9 mouse cellular contexts compared by ENCODE assay signal in the genomic region with DNA sequence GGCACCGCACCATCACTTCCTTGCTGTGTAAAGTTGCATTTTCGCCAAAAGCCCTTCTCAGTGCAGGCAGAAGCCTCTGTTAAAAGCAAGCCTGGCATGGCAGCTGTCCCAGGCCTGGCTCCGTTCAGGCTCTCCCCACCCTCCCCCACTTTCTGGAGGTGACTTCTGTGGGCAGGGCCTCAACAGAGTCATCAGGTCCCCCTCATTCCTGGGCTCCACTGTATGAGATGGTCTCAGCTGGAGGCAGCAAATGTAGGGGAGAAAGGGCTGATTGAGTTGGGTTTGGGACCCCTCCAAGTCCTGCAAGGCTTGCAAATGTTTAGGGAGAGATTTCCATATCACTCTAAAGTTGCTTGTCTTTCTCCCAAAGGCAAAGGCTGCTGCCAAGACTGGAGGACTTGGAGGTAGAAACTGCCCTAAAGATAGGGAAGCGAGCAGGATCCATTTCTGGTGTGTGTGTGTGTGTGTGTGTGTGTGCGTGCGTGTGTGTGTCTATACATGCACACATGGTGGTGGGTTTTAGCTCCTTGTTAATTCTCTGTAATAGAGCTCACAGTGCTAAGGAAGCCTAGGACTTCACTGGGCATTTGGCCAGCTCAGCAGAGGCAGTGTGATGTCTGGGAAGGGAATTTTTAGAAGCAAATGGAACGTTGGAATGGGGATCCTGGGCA. TPM values are rescaled to one million over a fixed set of nuclear protein-coding genes. Genes with fewer than 3 reads are reported as not detected.
DNase-seq lines count a peak whose midpoint lies in the region; ATAC-seq lines count a peak whose summit lies in the region.
"Had no signal": no experiment of that assay in that cellular context is flagged by ENCODE, and none has a peak within 500 bp of the region (broad histone marks: within the 10 kb centered on the region; RNA-seq: fewer than 3 reads in every experiment).

No protein-coding gene starts in this region.

- H3K9ac ChIP-seq in heart, embryonic 13.5 days: no peak overlapping the region

- no peak overlapping the region for H3K4me2 ChIP-seq in heart, embryonic 13.5 days

- peak; percentile 42; the same call in 1 of the 2 replicates for ATAC-seq in heart, embryonic 13.5 days (ENCODE audit: extremely low read depth, insufficient number of reproducible peaks, low FRiP score, low TSS enrichment)

- intact Hi-C loops in left cerebral cortex, postnatal 25 days (cut with DNase I): no loop called here

- no peaks in the 10 kb centered on the region for H3K27me3 ChIP-seq in heart, embryonic 13.5 days (replicated peaks)

- no peak overlapping the region for H3K4me3 ChIP-seq in heart, embryonic 13.5 days

- DNase-seq in cerebellum, postnatal 25 days: peak; percentile 29 to 50
- DNase-seq in cerebellum, adult 9-10 months: no peak
- peak; percentile 48 for DNase-seq in Muller cell, postnatal 12 days (ENCODE audit: inconsistent ontology term)
- peak; percentile 62 to 79 for DNase-seq in left cerebral cortex, postnatal 25 days (ENCODE audit: low spot score in 2 of 2)
- no peak for DNase-seq in urinary bladder, postnatal 36 days (ENCODE audit: low spot score in 2 of 2)
- no peak for DNase-seq in embryo, embryonic 11 days
- DNase-seq in testis, postnatal 14 days (ENCODE audit: low spot score): no peak

- H3K9me3 ChIP-seq in heart, embryonic 13.5 days: no peaks in the 10 kb centered on the region

- 0 out of 2 replicates have a peak, but pooled peaks cover 7% of the 10 kb centered on the region for H3K4me1 ChIP-seq in heart, embryonic 13.5 days

- WGBS in heart, embryonic 13.5 days: 60% methylated on average over 7 of the region's 7 CpGs

- peak overlapping the region; percentile 42; the same call in 1 of the 2 replicates for H3K27ac ChIP-seq in heart, embryonic 13.5 days (replicated peaks)

- no peaks in the 10 kb centered on the region for H3K36me3 ChIP-seq in heart, embryonic 13.5 days

RNA-seq across cellular contexts. Expression of a gene that starts 40.9 kb away (rescaled TPM):
- not detected in 2 replicates for polyA plus RNA-seq in heart, embryonic 13.5 days (2015; fragmentation: Nextera tagmentation; extraction: Ambion mirVana)
- under 1 TPM in 1 of 2 experiments, not detected in 1; 0.96 TPM for total RNA-seq in left cerebral cortex, postnatal 25 days (2021)
- polyA plus RNA-seq: heart, embryonic 14.5 days had no signal

Comparison
In these comparisons a context has a peak if more than half of its experiments do, and no peak if none do; other contexts are left out.
1. DNase-seq: peak in cerebellum, postnatal 25 days (2 of 2), Muller cell, postnatal 12 days (single experiment) and left cerebral cortex, postnatal 25 days (2 of 2); none in cerebellum, adult 9-10 months (single experiment), urinary bladder, postnatal 36 days (0 of 2), embryo, embryonic 11 days (single experiment) and testis, postnatal 14 days (single experiment).